Mouse (Mus musculus) heart, postnatal 10 days (tissue): ENCODE measurements around the gene Lrrc74a. TPM values are rescaled to one million over a fixed set of nuclear protein-coding genes. Genes with fewer than 3 reads are reported as not detected.

Experiments used
- DNase-seq, 2 experiments: peaks; one replicate each; pipeline ENCODE4 v3.0.0; 2021
- intact Hi-C: fragments of 180-260 bp; cut with DNase I; formaldehyde crosslinking; loops from one replicate; pipeline ENCODE4 v1.15.1; 2025
- total RNA-seq, 2 experiments: library from RNA; stranded (reverse); gene quantifications; 2 replicates each; pipeline ENCODE4 v1.2.3; 2021

Lrrc74a gene
- total RNA-seq, 2 experiments from 2014 or later, result not detected

GRCm38 (mm10) chr12:86779206-86779989 is 45.2 kb downstream of the Lrrc74a start:
- DNase-seq, result peak; percentile 71 to 82
- intact Hi-C loops, result no loop called here

- peak in 1 of 2 experiments; percentile 64 for DNase-seq
- intact Hi-C loops, result no loop called here
Measured at GRCm38 (mm10) chr12:86781654-86782202, 47.6 kb downstream of the Lrrc74a start.

GRCm38 (mm10) chr12:86786149-86787019 is 52.2 kb downstream of the Lrrc74a start:
- DNase-seq, result peak in 1 of 2 experiments; percentile 63

GRCm38 (mm10) chr12:86787020-86787553 is 52.9 kb downstream of the Lrrc74a start:
- no peak for DNase-seq
- intact Hi-C loops, result no loop called here

More at GRCm38 (mm10) chr12:86786149-86787019, 52.2 kb downstream of the Lrrc74a start:
- intact Hi-C loops, result no loop called here

DNA sequence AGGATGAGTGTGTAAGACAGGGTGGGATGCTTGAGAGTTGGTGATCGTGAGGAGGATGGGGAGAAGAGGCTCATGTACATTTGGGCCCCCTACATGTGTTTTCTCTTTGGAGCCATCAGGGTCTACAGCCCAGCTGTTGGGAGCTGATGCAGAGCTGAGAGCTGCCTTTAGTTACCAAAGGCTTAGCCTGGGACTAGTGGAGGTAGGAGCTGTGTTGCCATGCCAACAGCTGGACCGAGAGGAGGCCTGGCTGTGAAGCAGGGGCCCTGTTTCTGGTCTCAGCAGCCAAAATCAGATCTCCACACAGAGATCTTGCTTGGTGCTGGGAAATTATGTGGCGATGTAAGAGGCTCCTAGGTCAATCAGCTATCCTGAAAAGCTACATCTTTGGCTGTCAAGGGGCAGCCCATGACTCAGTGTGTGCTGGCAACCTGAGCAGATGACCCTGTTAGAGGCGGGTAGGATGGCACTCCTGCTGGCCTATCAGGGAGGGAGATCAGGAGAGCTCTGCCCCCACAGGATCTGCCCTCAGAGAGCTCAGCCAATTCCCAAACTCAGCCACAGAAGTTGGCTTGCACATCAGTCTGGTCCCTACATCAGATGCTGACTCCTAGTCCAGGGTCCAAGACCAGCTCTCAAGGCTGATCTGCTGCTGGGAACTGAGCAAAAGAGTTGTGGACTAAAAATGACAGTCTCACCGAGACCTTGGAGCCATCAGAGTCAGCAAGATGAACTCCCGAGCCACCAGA is 56.1 kb downstream of the Lrrc74a start:
- intact Hi-C loops, result no loop called here
- no peak for DNase-seq

DNA sequence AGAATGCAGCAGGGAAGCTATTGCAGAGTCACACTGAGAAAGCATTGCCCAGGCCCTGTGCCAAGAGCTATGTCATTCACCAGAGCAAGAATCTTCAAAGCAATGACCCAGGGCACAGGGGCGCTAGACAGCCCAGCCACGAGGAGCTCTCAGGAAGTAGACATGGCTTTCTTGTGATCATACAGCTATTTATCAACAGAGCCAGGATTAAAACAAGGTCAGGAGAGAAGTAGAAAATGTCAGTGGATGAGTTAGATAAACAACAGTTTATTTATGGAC is 56.6 kb downstream of the Lrrc74a start:
- intact Hi-C loops, result no loop called here
- peak; percentile 86 for DNase-seq

DNA sequence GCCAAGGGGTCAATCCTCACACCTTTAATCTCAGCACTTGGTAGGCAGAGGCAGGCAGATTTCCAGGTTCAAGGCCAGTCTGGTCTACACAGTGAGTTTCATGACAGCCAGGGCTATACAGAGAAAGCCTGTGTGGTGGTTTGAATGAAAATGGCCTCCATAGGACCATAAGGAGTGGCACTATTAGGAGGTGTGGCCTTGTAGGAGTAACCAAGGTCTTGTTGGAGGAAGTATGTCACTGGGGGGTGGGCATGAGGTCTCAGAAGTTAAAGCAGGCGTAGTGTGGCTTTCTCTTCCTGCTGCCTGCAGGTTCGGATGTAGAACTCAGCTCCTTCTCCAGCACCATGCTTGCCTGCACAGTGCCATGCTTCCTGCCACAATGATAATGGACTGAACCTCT is 57.8 kb downstream of the Lrrc74a start:
- intact Hi-C loops, result no loop called here
- DNase-seq, result no peak

- intact Hi-C loops, result loop anchor here (1.0 kb wide), 1 partner anchor 22 kb away; no protein-coding TSS in a partner anchor
- DNase-seq, result peak; percentile 88 to 90
Measured at GRCm38 (mm10) chr12:86793830-86794229, 59.7 kb downstream of the Lrrc74a start.

GRCm38 (mm10) chr12:86794331-86794730 is 60.2 kb downstream of the Lrrc74a start:
- intact Hi-C loops, result no loop called here
- DNase-seq, result peak in 1 of 2 experiments; percentile 26

DNA sequence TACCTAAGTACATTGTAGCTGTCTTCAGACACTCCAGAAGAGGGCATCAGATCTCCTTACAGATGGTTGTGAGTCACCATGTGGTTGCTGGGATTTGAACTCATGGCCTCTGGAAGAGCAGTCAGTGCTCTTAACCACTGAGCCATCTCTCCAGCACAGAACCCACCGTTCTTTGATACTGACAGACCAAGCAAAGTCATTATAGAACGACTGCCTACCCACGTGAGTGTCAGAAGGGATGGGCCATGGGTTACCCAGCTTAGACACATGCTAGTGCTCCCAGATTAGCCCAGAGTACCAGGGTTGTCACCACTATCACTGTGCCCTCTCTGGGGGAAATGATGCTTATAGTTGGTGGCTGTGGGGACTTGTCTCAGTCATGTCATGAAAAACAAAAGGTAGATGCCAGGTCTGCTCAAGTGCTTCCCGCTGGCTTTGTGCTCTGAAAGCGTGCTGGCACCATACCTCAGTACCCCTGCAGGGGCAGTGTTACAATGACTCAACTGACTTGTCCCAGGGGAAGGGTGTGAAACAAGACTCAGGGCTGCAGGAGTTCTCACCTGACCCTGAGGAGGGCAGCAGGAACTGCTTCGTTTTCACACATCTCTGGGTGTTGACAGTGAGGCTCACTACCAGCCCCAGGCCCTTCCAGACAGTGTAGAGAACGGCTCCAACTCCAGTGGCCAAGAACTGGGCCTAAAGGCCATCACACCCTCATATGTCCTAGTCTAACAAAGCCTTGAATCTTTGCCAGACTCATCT is 61.1 kb downstream of the Lrrc74a start:
- DNase-seq, result no peak
- intact Hi-C loops, result loop anchor here (5.0 kb wide), 1 partner anchor 127 kb away; no protein-coding TSS in a partner anchor

- peak; percentile 90 to 93 for DNase-seq
- intact Hi-C loops, result loop anchor here (1.0 to 5.0 kb wide), 3 partner anchors 110 to 149 kb away; no protein-coding TSS in a partner anchor
Measured at GRCm38 (mm10) chr12:86795838-86796232, 61.7 kb downstream of the Lrrc74a start.

DNA sequence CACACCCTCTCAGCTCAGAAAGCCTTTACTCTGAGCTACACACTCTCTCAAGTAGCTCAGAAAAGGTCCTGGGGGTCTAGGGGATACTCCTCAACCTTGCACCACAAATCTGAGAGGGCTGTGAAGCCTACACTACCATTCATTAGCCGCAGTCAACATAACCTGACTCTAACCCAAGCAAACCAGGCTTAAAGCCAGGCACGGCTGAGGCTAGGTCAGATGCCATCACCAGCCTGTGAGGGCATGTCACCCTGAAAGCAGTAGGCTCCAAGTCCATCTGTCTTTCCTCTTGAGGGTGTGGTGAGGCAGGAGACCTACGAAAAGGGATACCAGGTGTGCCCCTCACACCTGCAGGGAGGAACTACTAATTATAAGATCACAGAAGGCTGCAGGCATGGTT is 62.2 kb downstream of the Lrrc74a start:
- intact Hi-C loops, result loop anchor here (1.0 to 5.0 kb wide), 3 partner anchors 110 to 149 kb away; no protein-coding TSS in a partner anchor
- DNase-seq, result no peak

- DNase-seq, result no peak
- intact Hi-C loops, result loop anchor here (2.0 to 5.0 kb wide), 2 partner anchors 87 to 125 kb away; partner anchors contain the start of gene Irf2bpl
Measured at GRCm38 (mm10) chr12:86797771-86798170, 63.6 kb downstream of the Lrrc74a start.

DNA sequence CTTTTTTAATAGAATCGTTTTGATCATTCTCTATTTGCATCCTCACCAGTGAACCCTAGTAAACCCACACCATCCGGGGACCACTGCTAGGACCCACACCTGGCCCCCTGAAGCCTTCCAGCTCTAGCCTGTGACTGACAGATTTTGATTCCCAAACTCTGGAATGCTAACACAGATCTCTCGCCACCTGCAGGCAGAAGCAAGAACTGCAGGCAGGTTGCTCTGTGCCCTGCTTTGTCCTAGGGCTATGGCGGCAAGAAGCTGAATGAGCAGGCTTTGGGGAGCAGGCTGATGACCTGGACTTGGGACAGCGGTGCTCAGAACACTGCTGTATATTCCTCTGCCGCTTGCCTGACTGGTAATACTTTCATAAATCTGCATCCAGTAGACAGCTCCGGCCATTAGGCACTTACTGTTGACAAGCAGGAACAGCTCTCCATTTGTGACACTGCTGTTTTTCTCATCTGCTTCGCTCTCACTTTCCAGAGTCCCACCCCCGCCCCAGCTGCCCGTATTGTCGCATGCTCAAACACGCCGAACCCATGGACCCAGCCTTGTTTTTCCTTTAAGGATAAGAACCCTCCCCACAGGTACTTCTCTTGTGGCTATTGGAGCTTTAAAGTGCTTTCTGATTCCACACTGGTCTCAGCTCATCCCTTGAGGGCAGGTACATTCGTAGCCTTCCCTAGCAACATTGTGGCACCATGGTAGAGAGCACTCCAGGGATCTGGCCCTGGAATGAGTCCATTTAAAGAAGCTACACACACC is 64.8 kb downstream of the Lrrc74a start:
- intact Hi-C loops, result loop anchor here (2.0 to 5.0 kb wide), 2 partner anchors 86 to 123 kb away; partner anchors contain the start of gene Irf2bpl
- DNase-seq, result peak; percentile 92 to 96

GRCm38 (mm10) chr12:86799786-86800185 is 65.6 kb downstream of the Lrrc74a start:
- intact Hi-C loops, result loop anchor here (2.0 to 5.0 kb wide), 4 partner anchors 17 to 123 kb away; partner anchors contain the start of gene Irf2bpl
- no peak for DNase-seq

DNA sequence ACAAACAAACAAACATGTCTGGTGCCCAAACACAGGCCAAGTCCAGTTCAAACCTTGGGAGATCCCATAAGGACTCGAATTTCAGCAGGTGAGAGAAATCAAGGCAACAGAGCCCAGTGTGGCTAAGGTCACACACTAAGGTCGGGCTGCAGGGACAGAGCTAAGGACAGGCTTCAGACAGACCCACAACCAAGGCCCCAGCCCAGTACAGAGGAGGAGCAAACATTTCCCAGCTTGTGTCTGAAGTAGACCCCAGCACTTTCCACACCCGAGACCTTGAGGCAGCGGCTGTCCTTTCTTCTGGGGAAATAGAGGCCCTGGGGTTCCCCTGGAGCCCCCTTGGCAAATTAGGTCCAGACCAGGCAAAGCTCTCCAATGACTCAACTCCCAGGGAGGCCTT is 66.2 kb downstream of the Lrrc74a start:
- DNase-seq, result peak in 1 of 2 experiments; percentile 46
- intact Hi-C loops, result loop anchor here (2.0 kb wide), 2 partner anchors 16 to 24 kb away; no protein-coding TSS in a partner anchor

DNA sequence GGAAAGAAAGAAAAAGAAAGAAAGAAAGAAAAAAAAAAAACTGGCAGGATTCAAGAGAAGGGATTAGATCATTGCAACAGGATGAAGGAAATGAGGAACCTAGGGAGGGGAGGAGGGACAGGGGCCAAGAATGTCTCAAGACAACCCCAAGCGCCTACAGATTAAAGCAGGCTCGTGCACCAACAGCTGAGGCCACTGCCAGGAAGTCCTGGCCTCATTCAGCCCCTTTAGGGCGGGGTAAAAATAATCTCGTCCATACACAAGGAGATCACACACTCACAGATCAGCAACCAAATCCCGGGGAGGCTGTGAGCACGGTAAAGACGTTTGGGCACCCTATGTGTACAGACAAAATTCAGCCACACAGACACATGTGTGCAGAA is 66.6 kb downstream of the Lrrc74a start:
- peak in 1 of 2 experiments; percentile 87 for DNase-seq
- intact Hi-C loops, result loop anchor here (2.0 kb wide), 2 partner anchors 16 to 24 kb away; no protein-coding TSS in a partner anchor
